Mouse (Mus musculus) stomach, embryonic 16.5 days (tissue): ENCODE data around the gene Txnrd2. TPM values are rescaled to one million over a fixed set of nuclear protein-coding genes. Genes with fewer than 3 reads are reported as not detected.
A peak's percentile ranks its signal among the peaks of the same experiment; 100 is the strongest.

ENCODE experiments used
- ATAC-seq: fragments of 200-750 bp; cut with Nextera tagmentation; 2 replicates; pipeline ENCODE4 v1.8.0; 2017; ENCODE audit warnings: moderate number of reproducible peaks, moderate TSS enrichment; ENCODE audit not compliant: insufficient read depth, low FRiP score
- H3K27ac ChIP-seq: fragments of 300-500 bp; sonication (generic); 2 replicates; pipeline ENCODE4 v1.5.1; 2014; ENCODE audit warnings: low read length
- H3K27me3 ChIP-seq: fragments of 300-500 bp; sonication (generic); 2 replicates; pipeline ENCODE4 v1.6.1; 2014; ENCODE audit warnings: low read length, control low read depth, mixed read lengths; ENCODE audit not compliant: control insufficient read depth, insufficient read depth
- H3K36me3 ChIP-seq: fragments of 300-500 bp; sonication (generic); 2 replicates; pipeline ENCODE4 v1.6.1; 2014; ENCODE audit warnings: low read length; ENCODE audit not compliant: control insufficient read depth, insufficient read depth
- H3K4me1 ChIP-seq: fragments of 300-500 bp; sonication (generic); 2 replicates; pipeline ENCODE4 v1.6.1; 2014; ENCODE audit warnings: low read length, control low read depth, mixed read lengths; ENCODE audit not compliant: control insufficient read depth, insufficient read depth
- H3K4me2 ChIP-seq: fragments of 300-500 bp; sonication (generic); 2 replicates; pipeline ENCODE4 v1.6.1; 2014; ENCODE audit warnings: low read depth, low read length, mixed read lengths
- H3K4me3 ChIP-seq: fragments of 300-500 bp; sonication (generic); replicated peaks from 2 replicates; pipeline ENCODE4 v1.5.1; 2014; ENCODE audit warnings: mild to moderate bottlenecking, low read length
- H3K9ac ChIP-seq: fragments of 300-500 bp; sonication (generic); 2 replicates; pipeline ENCODE4 v1.6.1; 2014; ENCODE audit warnings: low read length
- H3K9me3 ChIP-seq: fragments of 300-500 bp; sonication (generic); replicated peaks from 2 replicates; pipeline ENCODE4 v1.6.1; 2016; ENCODE audit warnings: low read length, control low read depth; ENCODE audit not compliant: control insufficient read depth
- WGBS: fragments of 180-500 bp; shearing (Covaris S2); extraction: QIAGEN DNeasy Blood & Tissue Kit; methylation state at CpG from one replicate; pipeline ENCODE4 v1.1.7; 2014; 5-methylcytosine and 5-hydroxymethylcytosine counted together
- polyA plus RNA-seq: library from polyadenylated mRNA; unstranded; fragments of >200 nt; fragmentation: Nextera tagmentation; extraction: Ambion mirVana; gene quantifications from 2 replicates; pipeline ENCODE4 v1.2.1, GENCODE M21; 2015

Gene Txnrd2
- polyA plus RNA-seq, 1 experiment from 2014 or later = 23.7 TPM

- Histone ChIP-seq H3K27me3 (no peaks in the 10 kb centered on the region), H3K27ac (no peak overlapping the region), H3K36me3 (no peaks in the 10 kb centered on the region), H3K9me3 (no peaks in the 10 kb centered on the region), H3K4me1 (peaks cover 39% of the 10 kb centered on the region), H3K4me2 (no peak overlapping the region), H3K4me3 (no peak overlapping the region), H3K9ac (no peak overlapping the region)
- WGBS = 83% methylated on average over 7 of the region's 7 CpGs
- ATAC-seq = no peak
These were observed 42.0 kb upstream of the Txnrd2 start for GRCm38 (mm10) chr16:18384211-18384610.

GRCm38 (mm10) chr16:18384659-18385058, 41.5 kb upstream of the Txnrd2 start:
- no peak for ATAC-seq
- Histone ChIP-seq H3K27ac (no peak overlapping the region), H3K4me2 (no peak overlapping the region), H3K9me3 (no peaks in the 10 kb centered on the region), H3K27me3 (no peaks in the 10 kb centered on the region), H3K4me1 (peaks cover 35% of the 10 kb centered on the region), H3K36me3 (no peaks in the 10 kb centered on the region), H3K9ac (no peak overlapping the region), H3K4me3 (no peak overlapping the region)
- 83% methylated on average over 8 of the region's 8 CpGs for WGBS

GRCm38 (mm10) chr16:18385411-18385810, 40.8 kb upstream of the Txnrd2 start:
- ATAC-seq = no peak
- Histone ChIP-seq H3K27ac (no peak overlapping the region), H3K36me3 (no peaks in the 10 kb centered on the region), H3K9ac (no peak overlapping the region), H3K4me3 (no peak overlapping the region), H3K4me2 (no peak overlapping the region), H3K4me1 (peaks cover 33% of the 10 kb centered on the region), H3K27me3 (no peaks in the 10 kb centered on the region), H3K9me3 (no peaks in the 10 kb centered on the region)
- WGBS = 65% methylated on average over 5 of the region's 5 CpGs

DNA sequence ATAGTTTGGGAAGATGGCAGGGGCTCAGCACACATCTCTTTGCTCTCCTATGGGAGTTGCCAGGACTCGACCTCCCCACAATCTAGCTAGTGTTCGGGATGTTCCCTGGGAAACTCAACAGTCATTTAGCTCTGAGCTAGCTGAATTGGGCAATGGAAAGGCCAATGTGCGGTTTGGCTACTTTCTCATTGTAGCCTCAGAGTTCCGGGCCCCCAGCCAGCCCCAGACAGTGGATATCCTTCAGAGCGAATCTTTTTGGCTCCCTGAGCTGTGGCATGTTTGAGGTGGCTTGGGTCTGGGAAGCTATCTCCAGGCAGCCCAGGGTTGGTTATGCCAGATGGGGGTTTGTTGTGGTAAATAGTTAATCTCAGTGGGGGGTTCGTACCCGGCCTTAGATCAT, 39.7 kb upstream of the Txnrd2 start:
- H3K27me3 ChIP-seq = no peaks in the 10 kb centered on the region
- 78% methylated on average over 7 of the region's 7 CpGs for WGBS
- no peak overlapping the region for H3K4me2 ChIP-seq
- H3K9me3 ChIP-seq = no peaks in the 10 kb centered on the region
- no peak for ATAC-seq
- H3K36me3 ChIP-seq = no peaks in the 10 kb centered on the region
- H3K27ac ChIP-seq = no peak overlapping the region
- no peak overlapping the region for H3K4me3 ChIP-seq
- H3K4me1 ChIP-seq = peaks cover 33% of the 10 kb centered on the region
- no peak overlapping the region for H3K9ac ChIP-seq

DNA sequence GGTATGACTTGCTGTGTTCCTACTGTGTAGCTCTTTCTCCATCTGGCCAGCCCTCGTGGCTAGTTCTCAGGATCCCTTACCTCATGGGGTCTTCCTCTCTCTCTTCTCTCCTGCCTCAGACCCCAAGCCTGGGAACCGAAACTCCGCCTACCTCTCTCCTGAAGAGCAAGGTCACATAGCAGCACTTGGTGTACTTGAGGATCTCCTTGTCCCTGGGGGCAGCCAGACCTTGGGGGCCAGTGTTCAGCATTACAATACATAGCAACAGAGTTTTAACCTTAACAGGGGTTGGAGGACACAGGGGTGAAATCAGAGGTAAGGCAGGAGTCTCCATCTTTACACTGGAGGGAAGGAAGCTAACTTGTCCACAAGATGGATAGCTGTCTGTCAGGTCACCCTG, 39.2 kb upstream of the Txnrd2 start:
- WGBS = 63% methylated on average over 3 of the region's 3 CpGs
- ATAC-seq = no peak

GRCm38 (mm10) chr16:18387704-18388582, 38.2 kb upstream of the Txnrd2 start:
- no peak for ATAC-seq
- 26% methylated on average over 6 of the region's 7 CpGs for WGBS
- H3K36me3 ChIP-seq = no peaks in the 10 kb centered on the region
- H3K4me2 ChIP-seq = no peak overlapping the region
- peak overlapping the region; percentile 36 for H3K27ac ChIP-seq
- H3K9ac ChIP-seq = 0 out of 2 replicates have a peak overlapping the region, but pooled peaks have one; percentile 20
- no peaks in the 10 kb centered on the region for H3K9me3 ChIP-seq
- H3K4me3 ChIP-seq = no peak overlapping the region
- no peaks in the 10 kb centered on the region for H3K27me3 ChIP-seq
- H3K4me1 ChIP-seq = peaks cover 28% of the 10 kb centered on the region

More for the DNA sequence above, 39.2 kb upstream of the Txnrd2 start:
- Histone ChIP-seq H3K4me3 (no peak overlapping the region), H3K4me2 (no peak overlapping the region), H3K9ac (no peak overlapping the region), H3K36me3 (no peaks in the 10 kb centered on the region), H3K4me1 (peaks cover 32% of the 10 kb centered on the region), H3K27ac (no peak overlapping the region), H3K9me3 (no peaks in the 10 kb centered on the region), H3K27me3 (no peaks in the 10 kb centered on the region)

- Histone ChIP-seq H3K4me2 (no peak overlapping the region), H3K27ac (peak overlapping the region; percentile 36), H3K9ac (0 out of 2 replicates have a peak overlapping the region, but pooled peaks have one; percentile 20), H3K36me3 (no peaks in the 10 kb centered on the region), H3K4me3 (no peak overlapping the region), H3K27me3 (no peaks in the 10 kb centered on the region), H3K4me1 (peaks cover 28% of the 10 kb centered on the region), H3K9me3 (no peaks in the 10 kb centered on the region)
- ATAC-seq = no peak
- 74% methylated on average over 14 of the region's 14 CpGs for WGBS
These were observed 37.4 kb upstream of the Txnrd2 start for GRCm38 (mm10) chr16:18388583-18389435.

DNA sequence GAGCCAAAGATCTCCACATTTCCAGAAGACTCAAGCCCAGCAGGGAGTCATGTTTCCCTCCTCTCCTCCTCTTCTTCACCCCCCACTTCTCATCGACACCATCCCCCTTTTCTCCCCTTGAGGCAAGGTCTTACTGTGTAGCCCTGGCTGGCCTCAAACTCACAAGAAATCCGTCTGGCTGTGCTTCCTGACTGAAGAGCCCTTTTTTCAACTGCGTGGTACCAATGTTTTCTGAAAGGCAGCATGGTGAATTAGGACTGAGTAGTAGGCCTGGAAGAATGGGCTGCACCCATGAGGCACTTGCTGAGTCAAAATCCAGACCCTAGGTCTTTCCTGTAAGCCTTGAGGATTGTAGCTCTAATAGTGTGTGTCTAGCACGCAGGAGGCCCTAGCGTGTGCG, 35.8 kb upstream of the Txnrd2 start:
- Histone ChIP-seq H3K27ac (no peak overlapping the region), H3K9me3 (no peaks in the 10 kb centered on the region), H3K36me3 (no peaks in the 10 kb centered on the region), H3K27me3 (no peaks in the 10 kb centered on the region), H3K9ac (no peak overlapping the region), H3K4me2 (no peak overlapping the region), H3K4me3 (no peak overlapping the region), H3K4me1 (peaks cover 39% of the 10 kb centered on the region)
- ATAC-seq = no peak
- WGBS = 72% methylated on average over 6 of the region's 6 CpGs

GRCm38 (mm10) chr16:18391127-18391526, 35.1 kb upstream of the Txnrd2 start:
- no peak overlapping the region for H3K4me3 ChIP-seq
- H3K9me3 ChIP-seq = no peaks in the 10 kb centered on the region
- no peak overlapping the region for H3K9ac ChIP-seq
- H3K27me3 ChIP-seq = no peaks in the 10 kb centered on the region
- 99% methylated on average over 3 of the region's 3 CpGs for WGBS
- H3K36me3 ChIP-seq = no peaks in the 10 kb centered on the region
- no peak overlapping the region for H3K27ac ChIP-seq
- no peak for ATAC-seq
- peaks cover 46% of the 10 kb centered on the region for H3K4me1 ChIP-seq
- H3K4me2 ChIP-seq = no peak overlapping the region
